Mouse (Mus musculus) frontal cortex, postnatal 10 days (tissue): ENCODE results near the gene Safb.
"Not testable (repeated sequence)": the region's sequence is repeated elsewhere in the genome, so short reads cannot be mapped to it uniquely, and the experiment has no call there.

Source experiments
- DNase-seq, 2 experiments: peaks; one replicate each; pipeline ENCODE4 v3.0.0; 2022; ENCODE audit warnings: low spot score in 2 of 2, mixed read lengths in 1 of 2

Gene Safb

DNA sequence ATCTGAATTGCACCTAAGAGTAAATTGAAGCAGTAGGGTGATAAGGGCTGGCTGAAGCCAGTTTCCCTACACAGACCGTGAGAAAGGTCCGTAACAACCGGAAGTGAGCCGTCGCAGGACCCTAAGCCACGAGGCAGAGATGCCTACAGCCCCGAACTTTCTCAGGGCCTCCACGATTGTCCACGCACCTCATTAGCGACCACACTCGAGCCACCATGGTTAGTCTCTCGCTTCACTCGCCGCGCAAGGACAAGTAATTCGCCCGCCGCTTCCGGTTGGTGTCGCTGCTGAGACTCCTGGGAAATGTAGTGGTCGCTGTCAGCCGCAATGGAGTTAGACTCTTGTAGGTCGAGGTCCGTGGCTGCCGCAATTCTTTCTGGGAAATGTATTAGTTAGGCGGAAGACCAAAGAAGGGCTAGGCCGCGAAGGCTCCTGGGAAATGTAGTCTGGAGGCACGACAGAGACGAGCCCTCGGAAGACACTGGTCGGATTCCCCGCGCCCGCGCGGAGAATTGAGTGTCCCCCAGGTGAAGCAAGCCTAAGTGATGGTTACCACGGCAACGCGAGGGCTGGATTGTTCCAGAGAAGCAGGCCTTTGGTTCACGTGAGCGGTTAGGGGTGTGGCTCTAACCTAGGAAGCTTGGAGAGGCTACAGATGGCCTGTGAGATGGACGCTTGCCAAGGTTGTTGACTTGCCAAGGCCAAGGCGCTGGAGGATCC, 25.0 kb downstream of the Safb start, which contains the start of gene 2410015M20Rik:
Gene 2410015M20Rik, minus strand, starts transcription at position 320 of the 720 bp plus-strand sequence.
- DNase-seq: peak; percentile 94

DNA sequence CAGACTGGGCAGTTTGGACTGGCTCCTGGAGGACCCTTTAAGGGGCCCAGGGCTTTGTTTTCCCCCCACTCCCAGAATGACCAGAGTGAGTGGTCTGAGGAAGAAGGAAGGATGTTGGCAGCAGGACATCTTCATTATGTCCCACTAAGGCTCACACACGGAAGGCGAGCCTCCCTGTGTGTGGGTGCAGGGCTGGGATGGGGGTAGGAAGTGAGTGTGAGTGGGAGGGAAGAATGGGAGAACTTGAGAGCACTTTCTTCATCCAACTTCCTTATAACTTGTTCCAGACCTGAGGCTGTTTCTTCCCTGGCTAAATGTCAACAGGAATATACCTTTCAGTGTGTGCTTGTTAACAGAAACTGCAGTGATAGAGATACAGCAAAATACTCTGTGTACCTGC, 26.7 kb downstream of the Safb start:
- DNase-seq: no peak

DNA sequence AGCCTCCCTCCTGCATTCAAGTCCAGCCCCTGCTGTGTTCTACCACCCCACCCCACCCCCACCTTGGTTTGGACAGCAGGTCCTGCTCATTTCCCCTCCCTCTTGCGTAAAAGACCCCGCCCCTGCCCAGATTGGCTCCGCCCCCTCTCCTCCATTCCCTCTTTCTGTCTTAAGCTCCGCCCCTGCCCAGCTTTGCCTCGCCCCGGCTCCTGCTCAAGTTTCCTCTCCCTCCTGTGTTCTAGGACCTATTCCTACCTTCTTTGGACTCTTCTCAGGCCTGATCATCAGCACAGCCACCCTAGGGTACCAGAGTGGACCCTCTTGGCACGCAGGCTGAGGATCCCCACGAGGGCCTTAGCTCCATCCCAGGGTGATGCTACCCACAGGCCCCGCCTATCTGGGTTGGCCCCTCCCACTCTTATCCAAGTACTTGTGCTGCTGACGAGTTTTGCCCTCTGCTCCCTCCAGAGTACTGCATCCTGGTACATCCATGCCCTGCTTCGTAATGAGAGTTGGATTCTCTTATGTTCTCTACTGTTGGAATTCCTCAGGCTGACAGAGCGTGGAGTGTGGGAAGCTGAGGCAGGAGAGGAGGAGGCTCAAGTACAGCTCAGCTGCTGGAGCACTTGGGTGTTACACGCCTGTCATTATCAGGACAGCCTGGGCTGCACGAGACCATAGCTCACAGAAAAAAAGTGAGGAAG, 27.4 kb downstream of the Safb start:
- no peak for DNase-seq

DNA sequence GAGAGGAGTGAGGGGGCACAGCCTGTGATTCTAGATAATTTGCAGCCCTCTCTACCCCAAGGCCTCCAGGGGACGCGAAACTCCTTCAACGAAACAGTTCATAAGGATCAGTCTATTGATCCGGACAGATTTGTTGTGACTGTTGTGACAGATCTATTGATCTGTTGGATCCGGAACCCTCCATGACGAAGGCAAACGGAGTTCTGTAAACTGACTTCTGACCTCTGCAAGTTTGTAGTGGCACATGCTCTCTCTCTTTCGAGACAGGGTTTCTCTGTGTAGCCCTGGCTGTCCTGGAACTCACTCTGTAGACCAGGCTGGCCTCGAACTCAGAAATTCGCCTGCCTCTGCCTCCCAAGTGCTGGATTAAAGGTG, 27.9 kb downstream of the Safb start:
- DNase-seq: not testable (repeated sequence)

DNA sequence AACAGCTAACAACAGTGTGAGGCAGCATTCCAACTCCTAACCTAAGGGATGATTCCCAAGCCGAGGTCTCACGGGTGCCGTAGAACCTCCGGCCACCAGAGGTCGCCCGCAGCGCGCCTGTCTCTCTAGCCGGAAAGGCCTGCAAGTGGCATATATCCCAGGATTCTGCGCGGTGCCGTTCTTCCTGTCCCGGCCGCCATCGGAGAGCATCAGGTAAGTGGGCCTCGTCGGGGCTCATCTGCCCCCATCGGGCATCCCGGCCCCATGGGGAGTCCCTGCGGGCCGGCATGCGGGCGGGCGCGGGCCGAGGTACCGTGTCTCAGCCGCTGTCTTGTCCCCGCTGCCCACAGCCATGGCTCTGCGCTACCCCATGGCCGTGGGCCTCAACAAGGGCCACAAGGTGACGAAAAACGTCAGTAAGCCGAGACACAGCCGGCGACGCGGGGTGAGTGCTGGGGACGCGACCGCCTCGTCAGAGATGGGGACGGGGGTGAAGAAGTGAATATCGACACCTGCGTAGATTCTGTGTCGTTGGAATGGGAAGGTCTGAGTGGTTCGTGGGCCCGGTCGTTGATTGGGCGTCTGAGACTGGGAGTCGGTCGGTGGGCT, 28.7 kb downstream of the Safb start, which contains the start of gene Rpl36:
Gene Rpl36, plus strand, starts transcription at position 181 of the 609 bp plus-strand sequence.
- peak; percentile 91 to 96 for DNase-seq

DNA sequence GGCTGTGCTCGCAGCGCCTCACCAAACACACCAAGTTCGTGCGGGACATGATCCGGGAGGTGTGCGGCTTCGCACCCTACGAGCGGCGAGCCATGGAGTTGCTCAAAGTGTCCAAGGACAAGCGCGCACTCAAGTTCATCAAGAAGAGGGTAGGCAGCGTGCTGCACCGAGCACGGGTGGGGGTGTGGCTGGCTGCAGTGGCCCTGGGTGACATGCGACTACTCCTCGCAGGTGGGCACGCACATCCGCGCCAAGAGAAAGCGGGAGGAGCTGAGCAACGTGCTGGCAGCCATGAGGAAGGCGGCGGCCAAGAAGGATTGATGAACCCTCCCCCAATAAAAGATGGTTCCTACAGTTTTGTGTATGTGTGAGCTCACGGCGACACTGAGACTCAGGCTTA, 29.3 kb downstream of the Safb start:
- DNase-seq: not testable (repeated sequence)

DNA sequence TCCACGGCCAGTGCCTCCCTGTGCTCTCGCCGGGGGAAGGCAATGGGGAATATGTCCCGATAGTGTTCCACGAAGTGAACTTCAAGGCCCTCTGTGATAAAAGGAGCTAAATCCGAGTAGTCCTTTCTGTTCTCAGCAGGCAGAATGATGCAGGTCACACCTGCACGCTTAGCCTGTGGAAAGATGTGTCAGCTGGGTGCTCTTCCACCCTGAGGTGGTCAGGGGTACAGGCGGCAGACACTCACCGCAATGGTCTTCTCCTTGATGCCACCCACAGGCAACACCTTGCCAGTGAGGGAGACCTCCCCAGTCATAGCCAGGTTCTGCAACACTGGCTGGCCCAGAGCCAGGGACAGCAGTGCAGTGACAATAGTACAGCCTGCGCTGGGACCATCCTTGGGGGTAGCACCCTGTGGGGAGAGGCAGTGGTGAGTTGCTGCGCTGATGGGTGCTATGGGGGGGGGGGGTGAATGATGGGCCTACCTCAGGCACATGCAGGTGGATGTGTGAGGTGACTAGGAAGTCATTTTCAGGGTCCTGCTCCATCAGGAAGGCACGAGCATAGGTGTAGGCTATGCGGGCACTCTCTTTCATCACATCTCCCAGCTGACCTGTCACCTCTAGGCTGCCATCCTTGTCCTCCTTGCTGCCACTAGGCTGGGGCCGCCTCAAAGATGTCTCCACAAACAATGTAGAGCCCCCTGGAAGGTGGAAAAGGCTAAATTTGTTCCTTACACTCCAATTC, 29.9 kb downstream of the Safb start:
- DNase-seq: no peak

DNA sequence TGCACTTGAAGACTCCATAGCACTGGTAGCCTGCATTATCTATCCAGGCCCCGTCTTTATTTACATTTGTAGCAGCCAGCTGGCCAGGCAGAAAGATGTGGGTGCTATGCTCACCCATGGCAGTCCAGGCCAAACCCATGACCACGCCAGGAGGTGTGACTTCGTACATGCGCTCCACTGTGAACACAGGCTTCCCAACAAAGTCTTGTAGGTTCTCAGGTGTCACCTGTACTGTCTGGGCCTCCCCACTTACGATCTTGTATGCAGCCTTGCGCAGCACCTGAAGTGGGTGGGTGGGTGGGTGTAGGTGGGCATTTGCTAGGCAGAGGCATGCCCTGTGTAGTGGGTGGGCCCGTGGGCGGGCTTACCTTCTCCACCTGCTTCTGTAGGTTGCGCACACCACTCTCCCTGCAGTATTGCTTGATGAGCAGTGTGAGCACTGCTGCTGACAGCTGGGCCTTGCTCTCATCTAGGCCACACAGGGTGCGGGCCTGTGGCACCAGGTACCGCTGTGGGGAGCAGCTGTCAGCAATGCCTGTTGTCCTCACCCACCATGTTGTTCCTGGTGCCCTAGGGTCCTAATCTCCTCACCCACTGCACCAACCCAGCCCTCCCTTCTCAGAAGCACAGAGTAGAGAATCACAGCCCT, 30.6 kb downstream of the Safb start:
- DNase-seq: no peak

DNA sequence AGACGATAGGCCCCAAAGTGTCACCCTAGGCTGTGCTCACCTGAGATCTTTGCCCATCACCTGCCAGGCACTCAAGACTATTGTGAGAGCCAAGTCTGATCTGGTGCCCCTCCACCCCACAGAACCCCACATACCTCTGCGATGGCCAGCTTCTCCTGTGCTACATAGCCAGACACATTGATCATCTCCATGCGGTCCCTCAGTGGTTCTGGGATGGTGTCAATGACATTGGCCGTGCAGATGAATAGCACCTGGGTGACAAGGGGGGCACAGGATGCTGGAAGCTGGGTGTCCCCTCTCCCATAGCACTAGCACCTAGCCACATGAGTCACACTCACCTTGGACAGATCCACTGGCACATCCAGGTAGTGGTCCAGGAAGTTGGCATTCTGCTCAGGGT, 31.2 kb downstream of the Safb start:
- no peak for DNase-seq

DNA sequence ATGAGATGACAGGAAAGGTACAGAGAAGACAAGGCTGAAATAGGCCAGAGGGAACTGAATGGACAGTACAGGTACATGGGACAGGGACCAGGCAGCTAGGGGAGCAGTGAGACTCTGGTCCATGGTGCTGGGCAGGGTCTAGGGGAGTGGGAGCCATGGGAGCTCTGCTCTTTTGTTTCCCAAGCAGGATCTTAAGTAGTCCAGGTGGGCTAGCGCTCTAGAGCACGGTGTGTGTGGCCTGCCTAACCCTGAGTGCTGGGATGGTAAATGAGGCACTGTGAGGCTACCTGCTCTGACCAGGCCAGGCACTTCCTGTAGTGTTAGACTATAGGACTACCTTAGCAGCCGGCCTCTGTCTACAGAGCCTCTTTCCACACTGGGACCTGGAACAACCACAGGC, 32.1 kb downstream of the Safb start:
- DNase-seq: no peak

DNA sequence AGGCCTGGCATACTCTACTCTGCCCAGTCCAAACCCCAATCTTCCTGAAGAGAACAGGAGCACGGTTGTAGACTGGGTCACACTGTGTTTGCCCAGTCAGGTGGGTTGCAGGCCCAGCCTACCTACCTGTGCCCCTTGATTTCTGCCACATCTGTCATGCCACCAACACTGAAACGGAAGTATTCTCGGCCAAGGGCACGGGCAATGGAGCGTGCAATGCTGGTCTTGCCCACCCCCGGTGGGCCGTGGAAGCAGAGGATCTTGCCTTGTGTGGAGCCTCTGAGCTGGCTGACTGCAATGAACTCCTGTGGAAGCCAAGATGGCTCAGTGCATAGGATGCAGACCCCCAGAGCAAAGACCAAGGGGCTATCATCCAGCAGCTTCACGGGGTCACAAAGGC, 33.0 kb downstream of the Safb start:
- no peak for DNase-seq

DNA sequence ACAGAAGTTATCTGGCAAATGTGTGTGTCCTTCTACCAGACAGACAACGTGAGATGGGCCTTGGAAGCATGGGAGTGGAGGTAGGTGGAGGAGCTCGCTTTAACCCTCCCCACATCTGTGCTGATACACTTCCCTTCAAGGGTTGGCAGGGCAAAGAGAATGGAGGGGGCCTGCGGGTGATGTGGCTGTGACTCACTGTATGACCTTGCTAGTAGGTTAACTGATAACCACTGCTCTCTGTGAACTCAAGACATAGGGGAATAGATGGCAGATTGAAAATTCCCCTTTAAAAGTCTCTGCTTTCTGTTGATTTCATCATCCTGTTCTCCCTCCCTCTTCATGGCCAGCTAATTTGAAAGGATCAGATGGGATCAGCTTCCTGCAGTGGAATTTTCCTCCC, 40.9 kb downstream of the Safb start:
- DNase-seq: no peak

DNA sequence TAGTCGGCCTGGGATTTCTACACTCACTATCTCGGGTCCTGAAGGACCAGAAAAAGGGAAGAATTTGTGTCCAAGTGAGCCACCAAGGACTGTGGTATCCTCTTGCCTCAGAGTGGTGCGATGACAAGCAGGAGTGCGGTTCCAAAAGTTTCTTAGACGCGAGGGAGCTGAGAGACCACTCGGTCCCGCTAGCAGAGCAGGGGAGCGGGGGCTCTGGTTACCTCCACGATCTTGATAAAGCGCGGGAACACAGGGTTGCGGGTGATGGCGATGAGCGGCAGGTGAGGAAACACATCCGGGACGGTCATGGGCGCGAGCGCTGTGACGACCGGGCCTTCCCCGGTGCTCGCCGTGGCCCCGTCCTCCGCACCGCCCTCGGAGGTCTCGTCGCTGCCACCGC, 41.6 kb downstream of the Safb start:
- DNase-seq: no peak

DNA sequence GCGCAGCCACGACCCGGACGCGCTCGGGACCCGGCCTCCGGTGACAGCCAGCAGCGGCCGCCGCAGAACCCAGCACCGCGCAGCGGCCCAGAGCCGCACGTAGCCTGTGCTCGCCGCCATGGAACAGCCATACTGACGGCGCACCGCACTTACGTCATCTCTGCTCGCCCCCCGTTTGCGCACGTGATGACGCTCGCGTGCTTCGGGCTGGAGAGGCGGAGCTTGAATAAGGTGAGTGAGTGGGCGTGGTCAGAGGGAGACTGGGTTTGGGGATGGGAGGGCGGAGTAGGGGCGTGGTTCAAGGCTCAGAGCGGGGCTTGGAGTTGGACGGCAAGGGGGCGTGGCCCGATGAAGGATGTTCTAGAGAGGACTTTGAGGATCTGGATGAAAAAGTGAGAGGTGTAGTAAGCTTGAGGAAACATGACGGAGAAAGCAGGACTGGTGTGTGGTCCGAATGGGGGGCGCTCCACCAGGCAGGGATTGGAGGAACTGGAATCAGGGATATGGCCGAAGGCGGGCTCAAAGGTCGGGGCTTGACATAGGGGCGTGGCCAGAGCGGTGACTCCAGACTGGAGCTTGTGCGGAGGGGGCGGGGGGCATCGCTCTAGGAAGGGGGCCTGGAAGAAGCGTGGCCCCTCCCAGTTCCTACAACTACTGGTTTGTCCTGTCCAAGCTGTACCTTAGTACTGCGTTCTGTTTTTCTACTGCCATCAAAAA, 42.3 kb downstream of the Safb start, which contains the start of gene Lonp1:
Gene Lonp1, minus strand, starts transcription at position 134 of the 717 bp plus-strand sequence.
- DNase-seq: peak; percentile 90 to 96

DNA sequence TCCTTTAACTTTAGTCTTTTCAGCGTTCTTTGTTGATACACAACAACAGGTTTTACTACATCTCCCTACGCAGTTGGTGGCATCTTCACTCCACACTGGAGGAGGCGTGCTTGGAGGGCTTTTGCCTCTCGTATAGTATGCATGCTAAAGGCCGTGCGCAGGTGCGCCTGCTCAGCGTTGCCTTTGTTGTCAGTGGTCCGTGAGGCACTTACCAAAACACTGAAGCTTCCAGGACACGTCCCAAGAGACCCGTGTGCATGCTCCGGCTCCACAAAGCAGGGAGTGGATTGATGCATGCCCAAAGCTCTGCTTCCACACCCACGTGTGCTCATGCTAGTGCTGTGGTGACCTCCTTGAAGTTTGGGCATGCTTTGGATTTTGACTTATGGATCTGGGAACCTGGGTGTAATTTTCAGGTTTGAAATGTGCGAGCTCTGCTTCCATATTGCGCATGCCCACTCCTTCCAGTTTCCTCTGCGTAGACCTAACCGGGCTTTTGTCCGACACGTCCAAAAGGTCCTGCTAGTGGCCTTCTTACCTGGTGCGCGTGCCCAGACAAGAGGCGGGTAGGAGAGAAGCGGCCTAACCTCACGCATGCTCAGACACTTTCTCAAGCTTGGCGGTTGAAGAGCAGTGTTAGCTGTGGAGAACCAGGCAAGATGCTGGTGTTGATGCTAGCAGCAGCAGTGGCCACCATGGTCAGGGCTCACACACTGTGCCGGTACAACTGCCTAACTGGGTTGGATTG, 43.1 kb downstream of the Safb start, which contains the start of gene Catsperd:
Gene Catsperd, plus strand, starts transcription at position 614 of the 748 bp plus-strand sequence.
- DNase-seq: no peak

DNA sequence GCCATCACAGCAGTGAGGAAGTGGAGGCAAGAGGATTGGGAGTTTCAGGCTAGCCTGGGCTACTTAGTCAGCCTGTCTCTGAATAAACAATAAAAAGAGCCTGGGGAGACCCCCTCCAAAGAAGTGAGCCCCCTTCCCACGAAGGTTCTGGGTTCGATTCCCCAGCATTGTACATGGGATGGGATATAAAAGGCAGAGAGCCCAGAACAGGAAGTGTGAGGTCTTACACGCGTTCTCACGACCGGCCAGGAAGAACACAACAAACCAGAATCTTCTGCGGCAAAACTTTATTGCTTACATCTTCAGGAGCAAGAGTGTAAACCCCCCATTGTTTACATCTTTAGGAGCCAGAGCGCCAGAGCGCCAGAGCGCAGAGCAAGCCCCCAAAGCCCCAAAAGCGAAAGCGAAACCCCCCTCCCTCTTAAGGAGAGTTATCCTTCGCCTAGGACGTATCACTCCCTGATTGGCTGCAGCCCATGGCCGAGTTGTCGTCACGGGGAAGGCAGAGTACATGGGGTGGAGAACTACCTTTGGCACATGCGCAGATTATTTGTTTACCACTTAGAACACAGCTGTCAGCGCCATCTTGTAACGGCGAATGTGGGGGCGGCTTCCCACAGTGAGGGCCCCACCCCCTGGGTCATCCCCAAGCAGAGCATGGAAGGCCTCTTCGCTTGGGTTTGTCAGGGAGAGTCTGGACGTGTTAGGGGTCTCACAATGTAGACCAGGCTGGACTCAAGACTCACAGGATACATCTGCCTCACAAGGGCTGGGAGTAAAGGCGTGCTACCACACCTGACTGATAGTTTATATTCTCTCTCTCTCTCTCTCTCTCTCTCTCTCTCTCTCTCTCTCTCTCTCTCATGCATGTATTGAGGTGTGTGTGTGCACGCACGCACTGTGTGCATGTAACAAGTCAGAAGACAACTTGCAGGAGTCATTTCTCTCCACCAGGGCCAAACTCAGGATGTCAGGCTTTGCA, 45.5 kb downstream of the Safb start:
- DNase-seq: not testable (repeated sequence)

DNA sequence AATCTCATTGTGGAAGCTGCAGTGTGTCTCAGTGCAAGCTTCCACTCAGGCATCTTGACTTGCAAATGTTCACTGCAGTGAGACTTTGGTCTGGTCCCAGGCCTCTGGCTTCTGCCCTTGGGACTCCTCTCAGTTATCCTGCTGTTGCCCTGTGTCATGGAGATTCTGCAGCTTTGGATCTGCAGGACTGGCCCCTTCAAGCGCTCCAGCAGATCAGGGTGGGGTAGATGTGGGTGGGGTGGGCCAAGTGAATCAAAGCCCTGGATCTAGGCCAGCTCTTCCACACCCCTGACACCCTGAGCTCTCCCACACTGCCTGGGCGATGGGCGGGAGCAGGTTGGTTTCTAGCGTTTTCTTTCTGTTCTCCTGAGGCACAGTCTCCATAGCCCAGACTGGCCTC, 47.2 kb downstream of the Safb start:
- no peak for DNase-seq

DNA sequence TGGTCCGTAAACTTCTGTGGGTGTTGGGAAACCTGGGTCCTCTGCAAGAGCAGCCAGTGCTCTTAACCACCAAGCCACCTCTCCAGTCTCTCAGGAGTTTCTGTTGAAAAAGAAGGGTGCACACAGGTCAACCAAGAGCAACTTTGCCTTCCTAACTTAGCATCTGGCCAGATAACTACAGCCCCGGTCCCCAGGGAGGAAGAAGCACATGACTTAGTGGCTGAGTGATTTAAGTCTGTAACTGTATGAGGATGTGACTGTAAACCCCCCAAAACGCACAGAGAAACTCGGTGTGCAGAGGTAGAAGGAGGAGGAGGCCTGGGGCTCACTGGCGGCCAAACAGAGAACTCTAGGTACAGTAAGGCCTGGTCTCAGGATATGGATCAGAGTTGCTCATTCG, 49.4 kb downstream of the Safb start:
- DNase-seq: no peak

DNA sequence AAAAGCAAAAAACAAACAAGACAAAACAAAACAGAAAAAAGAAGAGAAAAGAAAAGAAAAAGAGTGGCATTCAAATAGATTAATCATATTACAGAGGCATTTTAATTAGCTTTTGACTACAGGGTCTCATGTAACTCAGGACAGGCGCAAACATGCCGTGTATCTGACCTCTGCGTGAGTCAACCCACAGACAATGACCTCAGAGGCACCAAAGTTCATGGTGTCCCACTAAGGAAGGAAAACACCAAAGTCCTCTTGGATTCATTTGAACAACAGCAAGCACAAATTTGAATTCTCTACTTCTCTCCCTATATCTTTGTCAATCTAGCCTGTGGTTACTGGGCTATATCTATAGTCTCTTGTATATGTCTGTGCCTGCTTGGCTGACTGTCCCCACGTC, 58.6 kb downstream of the Safb start:
- DNase-seq: no peak
